Mouse (Mus musculus): Measurements from ENCODE around the gene Ppox. TPM values are rescaled to one million over a fixed set of nuclear protein-coding genes. Genes with fewer than 3 reads are reported as not detected.

The Ppox gene
- polyA plus RNA-seq, 1 experiment from 2014 or later, result 205 TPM

- peak overlapping the region; percentile 87 for H3K4me3 ChIP-seq (ENCODE audit: low read depth, low read length)
- 1% methylated on average over 25 of the region's 25 CpGs for WGBS (ENCODE audit: insufficient replicate concordance)
- peak overlapping the region; percentile 100 for H3K27ac ChIP-seq (ENCODE audit: low read length)
- no peaks in the 10 kb centered on the region for H3K9me3 ChIP-seq (replicated peaks; ENCODE audit: control insufficient read depth, low read length)
- no peaks in the 10 kb centered on the region for H3K27me3 ChIP-seq (ENCODE audit: control insufficient read depth, insufficient read depth, low read depth, low read length)
- peaks cover 44% of the 10 kb centered on the region for H3K4me1 ChIP-seq (ENCODE audit: control insufficient read depth, low read depth, low read length)
- peaks cover 54% of the 10 kb centered on the region for H3K36me3 ChIP-seq (ENCODE audit: control insufficient read depth, insufficient read depth)
- peak; percentile 35 for ATAC-seq (ENCODE audit: low read depth)
- H3K4me2 ChIP-seq (ENCODE audit: low read depth, low read length), result peak overlapping the region; percentile 63
- peak overlapping the region; percentile 94 for H3K9ac ChIP-seq (ENCODE audit: low read depth, low read length)
These were observed 603 bp downstream of the Ppox start for GRCm38 (mm10) chr1:171280250-171280915.

- H3K36me3 ChIP-seq (ENCODE audit: control insufficient read depth, insufficient read depth), result peaks cover 60% of the 10 kb centered on the region
- peak overlapping the region; percentile 94 for H3K9ac ChIP-seq (ENCODE audit: low read depth, low read length)
- ATAC-seq (ENCODE audit: low read depth), result no peak
- peak overlapping the region; percentile 100 for H3K27ac ChIP-seq (ENCODE audit: low read length)
- H3K4me1 ChIP-seq (ENCODE audit: control insufficient read depth, low read depth, low read length), result peaks cover 42% of the 10 kb centered on the region
- no peaks in the 10 kb centered on the region for H3K9me3 ChIP-seq (replicated peaks; ENCODE audit: control insufficient read depth, low read length)
- peak overlapping the region; percentile 87 for H3K4me3 ChIP-seq (ENCODE audit: low read depth, low read length)
- 54% methylated on average over 5 of the region's 5 CpGs for WGBS (ENCODE audit: insufficient replicate concordance)
- peak overlapping the region; percentile 63 for H3K4me2 ChIP-seq (ENCODE audit: low read depth, low read length)
- no peaks in the 10 kb centered on the region for H3K27me3 ChIP-seq (ENCODE audit: control insufficient read depth, insufficient read depth, low read depth, low read length)
These were observed 1.3 kb downstream of the Ppox start for GRCm38 (mm10) chr1:171279721-171280120.

GRCm38 (mm10) chr1:171279012-171279705 is 1.8 kb downstream of the Ppox start:
- peaks cover 63% of the 10 kb centered on the region for H3K36me3 ChIP-seq (ENCODE audit: control insufficient read depth, insufficient read depth)
- peak overlapping the region; percentile 100 for H3K27ac ChIP-seq (ENCODE audit: low read length)
- peak overlapping the region; percentile 63 for H3K4me2 ChIP-seq (ENCODE audit: low read depth, low read length)
- H3K27me3 ChIP-seq (ENCODE audit: control insufficient read depth, insufficient read depth, low read depth, low read length), result no peaks in the 10 kb centered on the region
- H3K9ac ChIP-seq (ENCODE audit: low read depth, low read length), result peak overlapping the region; percentile 94
- H3K4me1 ChIP-seq (ENCODE audit: control insufficient read depth, low read depth, low read length), result peaks cover 42% of the 10 kb centered on the region
- H3K9me3 ChIP-seq (replicated peaks; ENCODE audit: control insufficient read depth, low read length), result no peaks in the 10 kb centered on the region
- no peak for ATAC-seq (ENCODE audit: low read depth)
- 82% methylated on average over 14 of the region's 14 CpGs for WGBS (ENCODE audit: insufficient replicate concordance)
- peak overlapping the region; percentile 87 for H3K4me3 ChIP-seq (ENCODE audit: low read depth, low read length)

- peaks cover 46% of the 10 kb centered on the region for H3K4me1 ChIP-seq (ENCODE audit: control insufficient read depth, low read depth, low read length)
- H3K36me3 ChIP-seq (ENCODE audit: control insufficient read depth, insufficient read depth), result peaks cover 65% of the 10 kb centered on the region
These were observed 2.5 kb downstream of the Ppox start for GRCm38 (mm10) chr1:171278436-171278835.

GRCm38 (mm10) chr1:171277736-171278135 is 3.2 kb downstream of the Ppox start:
- H3K27ac ChIP-seq (ENCODE audit: low read length), result peak overlapping the region; percentile 57
- WGBS (ENCODE audit: insufficient replicate concordance), result 88% methylated on average over 10 of the region's 10 CpGs
- H3K4me1 ChIP-seq (ENCODE audit: control insufficient read depth, low read depth, low read length), result peaks cover 42% of the 10 kb centered on the region
- peaks cover 66% of the 10 kb centered on the region for H3K36me3 ChIP-seq (ENCODE audit: control insufficient read depth, insufficient read depth)
- H3K4me2 ChIP-seq (ENCODE audit: low read depth, low read length), result peak overlapping the region; percentile 63
- no peaks in the 10 kb centered on the region for H3K27me3 ChIP-seq (ENCODE audit: control insufficient read depth, insufficient read depth, low read depth, low read length)
- ATAC-seq (ENCODE audit: low read depth), result no peak
- H3K9ac ChIP-seq (ENCODE audit: low read depth, low read length), result peak overlapping the region; percentile 94
- no peaks in the 10 kb centered on the region for H3K9me3 ChIP-seq (replicated peaks; ENCODE audit: control insufficient read depth, low read length)
- H3K4me3 ChIP-seq (ENCODE audit: low read depth, low read length), result peak overlapping the region; percentile 87

More at GRCm38 (mm10) chr1:171278436-171278835, 2.5 kb downstream of the Ppox start:
- peak overlapping the region; percentile 87 for H3K4me3 ChIP-seq (ENCODE audit: low read depth, low read length)
- H3K9me3 ChIP-seq (replicated peaks; ENCODE audit: control insufficient read depth, low read length), result no peaks in the 10 kb centered on the region
- ATAC-seq (ENCODE audit: low read depth), result no peak
- peak overlapping the region; percentile 57 for H3K27ac ChIP-seq (ENCODE audit: low read length)
- 95% methylated on average over 8 of the region's 8 CpGs for WGBS (ENCODE audit: insufficient replicate concordance)
- peak overlapping the region; percentile 63 for H3K4me2 ChIP-seq (ENCODE audit: low read depth, low read length)
- no peaks in the 10 kb centered on the region for H3K27me3 ChIP-seq (ENCODE audit: control insufficient read depth, insufficient read depth, low read depth, low read length)
- H3K9ac ChIP-seq (ENCODE audit: low read depth, low read length), result peak overlapping the region; percentile 94

- no peak for ATAC-seq (ENCODE audit: low read depth)
- WGBS (ENCODE audit: insufficient replicate concordance), result 88% methylated on average over 14 of the region's 14 CpGs
- peaks cover 70% of the 10 kb centered on the region for H3K36me3 ChIP-seq (ENCODE audit: control insufficient read depth, insufficient read depth)
- peaks cover 45% of the 10 kb centered on the region for H3K4me1 ChIP-seq (ENCODE audit: control insufficient read depth, low read depth, low read length)
- H3K4me2 ChIP-seq (ENCODE audit: low read depth, low read length), result 0 out of 2 replicates have a peak overlapping the region, but pooled peaks have one; percentile 2
- no peak overlapping the region for H3K9ac ChIP-seq (ENCODE audit: low read depth, low read length)
- peak overlapping the region; percentile 37; the same call in 1 of the 2 replicates for H3K27ac ChIP-seq (ENCODE audit: low read length)
- H3K9me3 ChIP-seq (replicated peaks; ENCODE audit: control insufficient read depth, low read length), result no peaks in the 10 kb centered on the region
- H3K4me3 ChIP-seq (ENCODE audit: low read depth, low read length), result no peak overlapping the region
- H3K27me3 ChIP-seq (ENCODE audit: control insufficient read depth, insufficient read depth, low read depth, low read length), result no peaks in the 10 kb centered on the region
These were observed 4.8 kb downstream of the Ppox start for GRCm38 (mm10) chr1:171276110-171276748.

GRCm38 (mm10) chr1:171275144-171275734 is 5.7 kb downstream of the Ppox start:
- Histone ChIP-seq H3K27ac (ENCODE audit: low read length) (peak overlapping the region; percentile 42; the same call in 1 of the 2 replicates), H3K4me3 (ENCODE audit: low read depth, low read length) (no peak overlapping the region), H3K4me1 (ENCODE audit: control insufficient read depth, low read depth, low read length) (peaks cover 48% of the 10 kb centered on the region), H3K27me3 (ENCODE audit: control insufficient read depth, insufficient read depth, low read depth, low read length) (no peaks in the 10 kb centered on the region), H3K9me3 (replicated peaks; ENCODE audit: control insufficient read depth, low read length) (no peaks in the 10 kb centered on the region), H3K4me2 (ENCODE audit: low read depth, low read length) (no peak overlapping the region), H3K9ac (ENCODE audit: low read depth, low read length) (no peak overlapping the region), H3K36me3 (ENCODE audit: control insufficient read depth, insufficient read depth) (peaks cover 70% of the 10 kb centered on the region)
- ATAC-seq (ENCODE audit: low read depth), result no peak
- WGBS (ENCODE audit: insufficient replicate concordance), result 94% methylated on average over 11 of the region's 11 CpGs

- Histone ChIP-seq H3K27me3 (ENCODE audit: control insufficient read depth, insufficient read depth, low read depth, low read length) (no peaks in the 10 kb centered on the region), H3K9ac (ENCODE audit: low read depth, low read length) (no peak overlapping the region), H3K4me1 (ENCODE audit: control insufficient read depth, low read depth, low read length) (peaks cover 52% of the 10 kb centered on the region), H3K4me2 (ENCODE audit: low read depth, low read length) (no peak overlapping the region), H3K4me3 (ENCODE audit: low read depth, low read length) (no peak overlapping the region), H3K27ac (ENCODE audit: low read length) (peak overlapping the region; percentile 42), H3K36me3 (ENCODE audit: control insufficient read depth, insufficient read depth) (peaks cover 66% of the 10 kb centered on the region), H3K9me3 (replicated peaks; ENCODE audit: control insufficient read depth, low read length) (no peaks in the 10 kb centered on the region)
- no peak for ATAC-seq (ENCODE audit: low read depth)
- 85% methylated on average over 12 of the region's 12 CpGs for WGBS (ENCODE audit: insufficient replicate concordance)
These were observed 6.8 kb downstream of the Ppox start for GRCm38 (mm10) chr1:171274171-171274570.

Measured in liver, embryonic 16.5 days (tissue).